Mouse (Mus musculus): Measurements from ENCODE around the gene Ubac2. TPM values are rescaled to one million over a fixed set of nuclear protein-coding genes. Genes with fewer than 3 reads are reported as not detected.

Ubac2 gene
- polyA plus RNA-seq, 2 experiments: 10.1 to 16.4 TPM

DNA sequence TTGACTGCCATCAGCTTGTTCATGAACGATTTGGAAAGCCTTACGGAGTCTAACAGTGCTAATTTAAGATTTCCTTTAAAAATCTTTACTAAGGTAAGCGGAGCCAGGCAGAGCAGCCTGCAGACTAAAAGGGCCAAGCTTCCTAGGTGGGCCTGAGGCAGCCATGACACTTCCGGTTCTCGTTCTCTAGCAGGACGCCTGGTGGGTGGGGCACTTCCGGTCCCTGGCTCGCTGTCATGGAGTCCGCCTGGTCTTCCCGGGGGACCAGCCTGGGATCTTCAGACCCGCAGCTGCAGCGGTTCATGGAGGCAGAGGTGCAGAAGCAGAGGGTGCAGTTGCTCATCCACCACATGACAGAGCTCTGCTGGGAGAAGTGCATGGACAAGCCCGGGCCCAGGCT, 156.0 kb downstream of the Ubac2 start, which contains the start of gene Timm8a2:
Gene Timm8a2 (plus strand): TSS at position 224 of the 400 bp plus-strand sequence.
- WGBS (ENCODE audit: insufficient replicate concordance): 84% methylated on average over 13 of the region's 13 CpGs
- no peak for ATAC-seq (ENCODE audit: insufficient read depth)

DNA sequence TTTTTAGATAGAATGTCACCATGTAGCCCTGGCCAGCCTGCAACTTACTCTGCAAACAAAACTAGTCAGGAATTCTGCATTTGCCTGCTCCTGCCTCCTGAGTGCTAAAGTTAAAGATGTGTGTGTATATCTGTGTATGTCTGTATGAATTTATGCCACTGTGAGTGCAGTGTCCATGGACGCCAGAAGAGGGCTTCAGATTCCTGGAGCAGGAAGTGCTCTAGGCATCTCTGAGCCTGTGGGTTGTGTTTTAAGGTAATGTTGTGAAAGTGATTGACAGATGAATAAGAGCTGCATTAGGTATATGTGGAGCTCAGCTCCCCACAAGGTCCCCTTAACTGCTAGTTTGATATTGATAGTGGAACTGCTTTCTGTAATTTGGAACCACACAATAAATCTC, 156.8 kb downstream of the Ubac2 start:
- Histone ChIP-seq H3K9ac (replicated peaks) (no peak overlapping the region), H3K4me2 (ENCODE audit: low read depth) (no peak overlapping the region), H3K36me3 (replicated peaks; ENCODE audit: control insufficient read depth, insufficient read depth, low read depth) (no peaks in the 10 kb centered on the region), H3K4me1 (replicated peaks; ENCODE audit: control insufficient read depth in 2 of 2, insufficient read depth in 2 of 2, low read length in 1 of 2) (no peaks in the 10 kb centered on the region), H3K9me3 (ENCODE audit: control insufficient read depth, low read length) (no peaks in the 10 kb centered on the region), H3K27me3 (ENCODE audit: control insufficient read depth, insufficient read depth, low read length) (no peaks in the 10 kb centered on the region), H3K27ac (no peak overlapping the region), H3K4me3 (ENCODE audit: insufficient read depth in 1 of 2, low read depth in 2 of 2, low read length in 2 of 2) (no peak overlapping the region)
- ATAC-seq (ENCODE audit: insufficient read depth) (no peak), DNase-seq (ENCODE audit: low read depth in 3 of 3, low spot score in 3 of 3) (no peak)
- WGBS (ENCODE audit: insufficient replicate concordance): 68% methylated on average over 1 of the region's 1 CpGs
- TF ChIP-seq EP300 (IDR thresholded peaks at IDR 0.05; ENCODE audit: low read depth): no peak
- no peak for TF ChIP-seq CTCF (IDR thresholded peaks at IDR 0.05; ENCODE audit: low read depth)

More for the DNA sequence above, 156.0 kb downstream of the Ubac2 start, which contains the start of gene Timm8a2:
- Histone ChIP-seq H3K36me3 (replicated peaks; ENCODE audit: control insufficient read depth, insufficient read depth, low read depth) (no peaks in the 10 kb centered on the region), H3K4me2 (ENCODE audit: low read depth) (no peak within 1 kb of the TSS), H3K9ac (replicated peaks) (no peak within 1 kb of the TSS), H3K27me3 (ENCODE audit: control insufficient read depth, insufficient read depth, low read length) (no peaks in the 10 kb centered on the region), H3K4me1 (replicated peaks; ENCODE audit: control insufficient read depth in 2 of 2, insufficient read depth in 2 of 2, low read length in 1 of 2) (no peaks in the 10 kb centered on the region; a peak in 1 of 4 replicates), H3K4me3 (ENCODE audit: insufficient read depth in 1 of 2, low read depth in 2 of 2, low read length in 2 of 2) (no peak within 1 kb of the TSS), H3K27ac (no peak within 1 kb of the TSS), H3K9me3 (ENCODE audit: control insufficient read depth, low read length) (no peaks in the 10 kb centered on the region)
- TF ChIP-seq EP300 (IDR thresholded peaks at IDR 0.05; ENCODE audit: low read depth): no peak
- no peak for TF ChIP-seq CTCF (IDR thresholded peaks at IDR 0.05; ENCODE audit: low read depth)
- DNase-seq (ENCODE audit: low read depth in 3 of 3, low spot score in 3 of 3): no peak

DNA sequence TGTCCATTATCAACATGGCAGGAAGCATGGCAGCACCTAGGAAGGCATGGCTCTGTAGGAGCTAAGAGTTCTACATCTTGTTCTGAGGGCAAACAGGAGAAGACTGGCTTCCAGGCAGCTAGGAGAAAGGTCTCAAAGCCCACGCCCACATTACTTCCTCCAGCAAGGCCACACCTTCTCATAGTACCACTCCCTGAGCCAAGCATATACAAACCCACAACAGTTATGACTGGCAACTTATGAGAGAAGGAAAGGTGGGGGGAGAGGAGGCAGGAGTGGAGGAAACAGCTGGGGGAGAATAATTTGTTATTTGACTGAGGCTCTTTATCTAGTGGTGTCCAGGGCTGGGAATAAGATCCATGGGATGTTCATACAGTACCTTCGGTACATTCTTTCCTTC, 157.4 kb downstream of the Ubac2 start:
- Histone ChIP-seq H3K9me3 (ENCODE audit: control insufficient read depth, low read length) (no peaks in the 10 kb centered on the region), H3K4me2 (ENCODE audit: low read depth) (no peak overlapping the region), H3K9ac (replicated peaks) (no peak overlapping the region), H3K36me3 (replicated peaks; ENCODE audit: control insufficient read depth, insufficient read depth, low read depth) (no peaks in the 10 kb centered on the region), H3K27ac (no peak overlapping the region), H3K4me3 (ENCODE audit: insufficient read depth in 1 of 2, low read depth in 2 of 2, low read length in 2 of 2) (no peak overlapping the region), H3K4me1 (replicated peaks; ENCODE audit: control insufficient read depth in 2 of 2, insufficient read depth in 2 of 2, low read length in 1 of 2) (peaks cover 0 to 2% of the 10 kb centered on the region in 2 experiments; a peak in 1 of 4 replicates), H3K27me3 (ENCODE audit: control insufficient read depth, insufficient read depth, low read length) (no peaks in the 10 kb centered on the region)
- 26% methylated on average over 2 of the region's 2 CpGs for WGBS (ENCODE audit: insufficient replicate concordance)
- ATAC-seq (ENCODE audit: insufficient read depth): no peak
- DNase-seq (ENCODE audit: low read depth in 3 of 3, low spot score in 3 of 3): no peak
- TF ChIP-seq EP300 (IDR thresholded peaks at IDR 0.05; ENCODE audit: low read depth) (no peak), CTCF (IDR thresholded peaks at IDR 0.05; ENCODE audit: low read depth) (no peak)

DNA sequence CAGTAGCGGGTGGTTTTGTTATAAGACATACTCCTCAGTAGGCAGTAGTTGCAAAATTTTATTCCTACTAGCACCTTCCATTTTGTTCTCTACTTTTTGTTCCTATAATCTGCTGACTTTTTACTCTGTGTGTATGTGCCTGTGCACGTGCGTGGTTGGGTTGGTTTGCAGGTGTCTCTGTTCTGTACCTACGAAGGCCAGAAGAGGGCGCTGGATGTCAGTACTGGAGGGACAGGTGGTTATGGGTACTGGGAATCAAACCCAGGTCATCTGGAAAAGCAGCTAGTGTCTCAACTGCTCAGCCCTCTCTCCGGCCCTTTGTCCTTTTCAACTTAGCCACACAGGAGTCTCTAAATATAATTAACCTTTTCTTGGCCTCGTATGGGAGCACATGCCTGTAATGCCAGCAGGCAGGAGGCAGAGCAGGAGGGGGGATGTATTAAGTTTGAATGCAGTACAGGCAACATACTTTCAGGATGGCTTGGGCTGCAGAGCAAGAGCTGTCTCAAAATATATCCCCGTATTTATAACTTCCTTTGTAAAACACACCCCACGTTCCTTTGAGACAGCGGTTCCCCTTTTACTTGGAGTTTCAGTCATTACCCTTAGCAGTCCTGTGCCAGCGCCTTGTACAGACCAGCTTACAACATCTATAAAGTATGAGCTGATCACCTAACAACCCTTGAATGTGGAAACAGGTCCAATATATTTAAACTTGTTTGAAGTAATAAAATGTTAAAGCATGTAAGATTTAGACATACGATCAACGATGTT, 160.6 kb downstream of the Ubac2 start:
- Histone ChIP-seq H3K4me1 (replicated peaks; ENCODE audit: control insufficient read depth in 2 of 2, insufficient read depth in 2 of 2, low read length in 1 of 2) (peaks cover 3 to 15% of the 10 kb centered on the region in 2 experiments; a peak in 3 of 4 replicates), H3K9me3 (ENCODE audit: control insufficient read depth, low read length) (no peaks in the 10 kb centered on the region), H3K36me3 (replicated peaks; ENCODE audit: control insufficient read depth, insufficient read depth, low read depth) (no peaks in the 10 kb centered on the region), H3K27me3 (ENCODE audit: control insufficient read depth, insufficient read depth, low read length) (no peaks in the 10 kb centered on the region), H3K4me2 (ENCODE audit: low read depth) (no peak overlapping the region), H3K9ac (replicated peaks) (no peak overlapping the region), H3K4me3 (ENCODE audit: insufficient read depth in 1 of 2, low read depth in 2 of 2, low read length in 2 of 2) (no peak overlapping the region), H3K27ac (no peak overlapping the region)
- ATAC-seq (ENCODE audit: insufficient read depth) (no peak), DNase-seq (ENCODE audit: low read depth in 3 of 3, low spot score in 3 of 3) (no peak)
- TF ChIP-seq CTCF (IDR thresholded peaks at IDR 0.05; ENCODE audit: low read depth) (peak; percentile 30), EP300 (IDR thresholded peaks at IDR 0.05; ENCODE audit: low read depth) (no peak)
- WGBS (ENCODE audit: insufficient replicate concordance): 75% methylated on average over 13 of the region's 13 CpGs

DNA sequence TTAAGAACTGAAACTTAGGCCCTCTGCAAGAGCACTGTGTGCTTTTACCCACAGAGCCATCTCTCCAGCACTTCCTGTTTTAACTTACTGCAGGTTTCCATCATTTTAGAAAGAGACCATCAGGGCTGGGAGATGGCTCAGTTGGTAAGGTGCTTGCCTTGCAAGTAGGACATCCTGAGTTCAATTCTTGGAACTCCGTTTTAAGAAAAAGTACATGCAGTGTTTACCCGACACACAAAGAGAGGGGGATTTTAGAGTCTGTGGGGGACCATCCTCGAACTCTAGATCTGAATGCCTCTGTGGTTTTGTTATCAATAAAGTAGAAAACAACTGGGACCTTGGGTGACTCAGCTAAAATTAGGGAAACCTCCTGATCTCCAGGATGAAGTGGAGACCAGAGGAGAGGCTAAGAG, 163.0 kb downstream of the Ubac2 start:
- no peak overlapping the region for H3K9ac ChIP-seq (replicated peaks)
- peak; percentile 37; the same call in 1 of the 2 replicates for ATAC-seq (ENCODE audit: insufficient read depth)
- H3K9me3 ChIP-seq (ENCODE audit: control insufficient read depth, low read length): no peaks in the 10 kb centered on the region
- H3K4me3 ChIP-seq (ENCODE audit: insufficient read depth in 1 of 2, low read depth in 2 of 2, low read length in 2 of 2): no peak overlapping the region
- H3K4me1 ChIP-seq (replicated peaks; ENCODE audit: control insufficient read depth in 2 of 2, insufficient read depth in 2 of 2, low read length in 1 of 2): peaks cover 3 to 15% of the 10 kb centered on the region in 2 experiments; a peak in 3 of 4 replicates
- H3K27ac ChIP-seq: no peak overlapping the region
- H3K4me2 ChIP-seq (ENCODE audit: low read depth): no peak overlapping the region
- H3K27me3 ChIP-seq (ENCODE audit: control insufficient read depth, insufficient read depth, low read length): no peaks in the 10 kb centered on the region
- TF ChIP-seq EP300 (IDR thresholded peaks at IDR 0.05; ENCODE audit: low read depth) (no peak), CTCF (IDR thresholded peaks at IDR 0.05; ENCODE audit: low read depth) (no peak)
- no peaks in the 10 kb centered on the region for H3K36me3 ChIP-seq (replicated peaks; ENCODE audit: control insufficient read depth, insufficient read depth, low read depth)
- DNase-seq (ENCODE audit: low read depth in 3 of 3, low spot score in 3 of 3): peak in 1 of 3 experiments; percentile 22
- 28% methylated on average over 3 of the region's 3 CpGs for WGBS (ENCODE audit: insufficient replicate concordance)
